Mouse (Mus musculus) Patski (cell line): ENCODE measurements around the gene H13. TPM values are rescaled to one million over a fixed set of nuclear protein-coding genes. Genes with fewer than 3 reads are reported as not detected.

Experiments used
- ATAC-seq: fragments of 100-300 bp; one replicate; pipeline ENCODE4 v1.8.0; 2021
- CTCF ChIA-PET: fragments of 350-600 bp; sonication (Branson Sonifier 250); formaldehyde crosslinking; loops from one replicate; lab custom pipeline; 2022; ENCODE audit warnings: inconsistent platforms; lab: Charles Lee
- POLR2A ChIA-PET: fragments of 350-600 bp; sonication (Branson Sonifier 250); formaldehyde crosslinking; loops from one replicate; lab custom pipeline; 2022; ENCODE audit warnings: antibody characterized with exemption, inconsistent platforms; lab: Charles Lee
- DNase-seq: peaks from one replicate; pipeline ENCODE4 v3.0.0-alpha.2; 2011; ENCODE audit warnings: low read depth, low spot score
- H3K27me3 ChIP-seq: fragments of 371-371 bp; one replicate; pipeline ENCODE4 v1.5.1; 2021
- CTCF ChIP-seq: fragments of 100-300 bp; IDR thresholded peaks from one replicate; pipeline ENCODE4 v1.5.1; 2021
- in situ Hi-C: fragments of 300-500 bp; cut with MboI; formaldehyde crosslinking; loops from 3 replicates; pipeline ENCODE4 v1.11.1; 2018; ENCODE audit warnings: low pct_unique_long_range_greater_than_20kb, mixed read lengths
- polyA plus RNA-seq: library from polyadenylated mRNA; unstranded; gene quantifications from one replicate; pipeline ENCODE4 v1.2.3, GENCODE M21; 2021

The H13 gene
- polyA plus RNA-seq, 1 experiment from 2014 or later: 137 TPM

GRCm38 (mm10) chr2:152728594-152728993, 59.3 kb downstream of the H13 start:
- ChIA-PET CTCF (no interaction called here), POLR2A (no interaction called here)
- DNase-seq (no peak), ATAC-seq (no peak)
- TF ChIP-seq CTCF: no peak
- no peaks in the 10 kb centered on the region for H3K27me3 ChIP-seq
- in situ Hi-C loops: no loop called here

DNA sequence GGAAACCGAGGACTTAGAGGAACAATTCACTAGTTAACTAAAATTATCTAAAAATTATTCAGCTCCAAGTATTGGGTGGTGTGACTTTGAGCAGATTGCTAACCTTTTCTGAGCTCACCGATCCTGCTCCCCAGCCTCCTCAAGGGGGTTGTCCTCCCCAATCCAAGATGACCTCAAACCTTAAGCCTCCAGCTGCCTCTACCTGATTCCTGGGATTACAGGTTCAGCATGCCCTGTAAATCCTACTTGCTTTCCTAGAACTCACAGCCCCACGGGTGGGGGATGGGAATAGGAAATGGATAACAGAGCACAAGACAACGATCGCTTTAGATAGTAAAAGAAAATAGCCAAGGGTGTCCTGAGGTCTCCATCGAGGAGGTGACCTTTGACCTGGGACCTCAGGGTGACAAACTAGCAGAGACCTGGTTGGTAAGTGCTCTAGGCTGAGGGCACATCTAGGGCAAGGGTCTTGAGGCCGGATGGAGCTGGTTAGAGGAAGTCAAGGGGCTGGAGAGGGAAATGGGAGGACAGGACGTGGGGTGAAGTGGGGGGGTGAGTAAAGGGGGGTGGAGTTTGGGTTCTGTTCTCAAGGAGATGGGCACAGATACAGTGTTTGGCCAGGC, 59.9 kb downstream of the H13 start:
- ChIA-PET CTCF (interaction anchor here (1.6 kb wide), 1 partner anchor 13 kb away, joined by 3 read pairs; no protein-coding TSS in a partner anchor), POLR2A (no interaction called here)
- in situ Hi-C loops: no loop called here
- no peak for DNase-seq
- H3K27me3 ChIP-seq: no peaks in the 10 kb centered on the region
- ATAC-seq: no peak
- no peak for TF ChIP-seq CTCF

GRCm38 (mm10) chr2:152729636-152730020, 60.4 kb downstream of the H13 start:
- TF ChIP-seq CTCF: no peak
- DNase-seq: no peak
- ChIA-PET CTCF (interaction anchor here (1.6 kb wide), 1 partner anchor 13 kb away, joined by 3 read pairs; no protein-coding TSS in a partner anchor), POLR2A (no interaction called here)
- no peaks in the 10 kb centered on the region for H3K27me3 ChIP-seq
- in situ Hi-C loops: no loop called here
- ATAC-seq: no peak

GRCm38 (mm10) chr2:152733201-152733600, 63.9 kb downstream of the H13 start:
- ATAC-seq: no peak
- DNase-seq: no peak
- no peaks in the 10 kb centered on the region for H3K27me3 ChIP-seq
- no peak for TF ChIP-seq CTCF
- in situ Hi-C loops: no loop called here
- POLR2A ChIA-PET: interaction anchor here (0.9 kb wide), 1 partner anchor 28 kb away, joined by 3 read pairs; no protein-coding TSS in a partner anchor
- CTCF ChIA-PET: interaction anchor here (0.9 kb wide), 1 partner anchor 13 kb away, joined by 3 read pairs; no protein-coding TSS in a partner anchor

DNA sequence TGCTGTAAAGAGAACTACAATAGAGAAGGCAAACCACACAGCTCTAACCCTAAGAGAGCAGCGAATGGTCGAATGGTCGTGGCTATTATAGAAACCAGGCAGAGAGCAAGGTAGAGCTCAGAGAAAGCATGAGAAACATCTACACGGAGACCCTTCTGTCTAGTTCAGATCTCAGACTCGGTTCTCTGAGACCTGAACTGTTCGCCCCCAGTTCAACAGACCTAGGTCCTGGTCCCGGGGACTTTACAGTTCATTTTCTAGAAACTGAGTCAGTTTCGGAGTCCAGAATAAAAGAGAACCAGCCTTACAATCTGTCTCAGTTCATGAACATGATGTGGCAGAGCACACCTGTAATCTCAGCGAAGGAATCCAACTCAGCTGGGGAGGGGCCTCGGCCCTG, 65.2 kb downstream of the H13 start:
- ChIA-PET CTCF (interaction anchor here (1.1 kb wide), 1 partner anchor 11 kb away, joined by 3 read pairs; no protein-coding TSS in a partner anchor), POLR2A (interaction anchor here (0.8 kb wide), 1 partner anchor 12 kb away, joined by 4 read pairs; no protein-coding TSS in a partner anchor)
- no peak for TF ChIP-seq CTCF
- no peak for ATAC-seq
- no peak for DNase-seq
- in situ Hi-C loops: no loop called here
- no peaks in the 10 kb centered on the region for H3K27me3 ChIP-seq

GRCm38 (mm10) chr2:152734984-152735383, 65.7 kb downstream of the H13 start:
- no peak for DNase-seq
- ChIA-PET CTCF (interaction anchor here (2.5 kb wide), 1 partner anchor 38 kb away, joined by 14 read pairs; no protein-coding TSS in a partner anchor), POLR2A (interaction anchor here (0.8 kb wide), 1 partner anchor 12 kb away, joined by 4 read pairs; no protein-coding TSS in a partner anchor)
- in situ Hi-C loops: loop anchor here (5.0 kb wide), 1 partner anchor 172 kb away; no protein-coding TSS in a partner anchor
- TF ChIP-seq CTCF: no peak
- no peaks in the 10 kb centered on the region for H3K27me3 ChIP-seq
- ATAC-seq: peak; percentile 45

DNA sequence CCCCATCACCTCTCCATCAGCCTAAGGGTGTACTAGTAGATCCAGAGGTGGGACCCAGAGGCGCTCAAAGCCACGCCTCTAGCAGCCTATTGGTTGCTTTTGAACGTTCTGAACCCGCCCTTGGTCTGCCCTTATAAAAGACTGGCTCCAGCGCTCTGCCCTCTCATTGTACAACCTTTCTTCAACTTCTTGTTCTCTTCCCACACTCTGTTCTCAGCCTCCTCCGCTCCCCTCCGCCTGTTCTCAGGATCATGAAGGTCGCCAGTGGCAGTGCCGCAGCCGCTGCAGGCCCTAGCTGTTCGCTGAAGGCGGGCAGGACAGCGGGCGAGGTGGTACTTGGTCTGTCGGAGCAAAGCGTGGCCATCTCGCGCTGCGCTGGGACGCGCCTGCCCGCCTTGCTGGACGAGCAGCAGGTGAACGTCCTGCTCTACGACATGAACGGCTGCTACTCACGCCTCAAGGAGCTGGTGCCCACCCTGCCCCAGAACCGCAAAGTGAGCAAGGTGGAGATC, 66.9 kb downstream of the H13 start, which contains the start of gene Id1:
Gene Id1 (plus strand): TSS at position 162 of the 512 bp plus-strand sequence.
- DNase-seq: no peak
- no peak for TF ChIP-seq CTCF
- in situ Hi-C loops: loop anchor here (5.0 kb wide), 1 partner anchor 171 kb away; no protein-coding TSS in a partner anchor
- H3K27me3 ChIP-seq: no peaks in the 10 kb centered on the region
- peak; percentile 59 for ATAC-seq
- CTCF ChIA-PET: interaction anchor here (2.5 kb wide), 1 partner anchor 39 kb away, joined by 14 read pairs; no protein-coding TSS in a partner anchor
- POLR2A ChIA-PET: interaction anchor here (0.6 to 1.1 kb wide), 8 partner anchors 18 to 93 kb away, joined by 3 to 4 read pairs (median 3); no protein-coding TSS in a partner anchor

- no peak for TF ChIP-seq CTCF
- ChIA-PET POLR2A (interaction anchor here (0.6 to 1.1 kb wide), 8 partner anchors 19 to 93 kb away, joined by 3 to 4 read pairs (median 3); no protein-coding TSS in a partner anchor), CTCF (interaction anchor here (2.5 kb wide), 1 partner anchor 40 kb away, joined by 14 read pairs; no protein-coding TSS in a partner anchor)
- DNase-seq (no peak), ATAC-seq (no peak)
- in situ Hi-C loops: loop anchor here (5.0 kb wide), 1 partner anchor 171 kb away; no protein-coding TSS in a partner anchor
- no peaks in the 10 kb centered on the region for H3K27me3 ChIP-seq
These were observed 67.5 kb downstream of the H13 start for GRCm38 (mm10) chr2:152736748-152737147.

GRCm38 (mm10) chr2:152737306-152738221, 68.3 kb downstream of the H13 start:
- CTCF ChIA-PET: interaction anchor here (1.4 to 2.5 kb wide), 2 partner anchors 40 to 92 kb away, joined by 3 to 14 read pairs; no protein-coding TSS in a partner anchor
- in situ Hi-C loops: loop anchor here (5.0 kb wide), 1 partner anchor 170 kb away; no protein-coding TSS in a partner anchor
- POLR2A ChIA-PET: interaction anchor here (0.5 to 1.1 kb wide), 7 partner anchors 20 to 822 kb away, joined by 3 to 6 read pairs (median 3); no protein-coding TSS in a partner anchor
- no peak for TF ChIP-seq CTCF
- H3K27me3 ChIP-seq: no peaks in the 10 kb centered on the region
- ATAC-seq: no peak
- no peak for DNase-seq
